Mouse (Mus musculus) myocyte (in vitro differentiated cells): Measurements from ENCODE around the gene Tmeff1. TPM values are rescaled to one million over a fixed set of nuclear protein-coding genes. Genes with fewer than 3 reads are reported as not detected.

Experiments used
- H3K27me3 ChIP-seq: one replicate; pipeline ENCODE4 v1.6.1; 2011; ENCODE audit not compliant: control insufficient read depth, insufficient read depth, insufficient read length
- H3K36me3 ChIP-seq: one replicate; pipeline ENCODE4 v1.6.1; 2011; ENCODE audit not compliant: control insufficient read depth, insufficient read depth
- H3K4me2 ChIP-seq: one replicate; pipeline ENCODE4 v1.6.1; 2011; ENCODE audit warnings: low read depth, control low read depth
- H3K4me3 ChIP-seq: one replicate; pipeline ENCODE4 v1.5.1; 2011; ENCODE audit warnings: mild to moderate bottlenecking, control low read depth, moderate library complexity
- H3K79me2 ChIP-seq: one replicate; pipeline ENCODE4 v1.6.1; 2011; ENCODE audit not compliant: control insufficient read depth, insufficient read depth
- H3ac ChIP-seq: one replicate; pipeline ENCODE4 v1.6.1; 2011; ENCODE audit not compliant: control insufficient read depth, insufficient read length
- CEBPB ChIP-seq: IDR thresholded peaks from 2 replicates; pipeline ENCODE4 v1.6.1; 2011; ENCODE audit warnings: mild to moderate bottlenecking, moderate library complexity; ENCODE audit not compliant: poor library complexity, insufficient read depth, severe bottlenecking
- E2F4 ChIP-seq: IDR thresholded peaks from one replicate; pipeline ENCODE4 v1.6.1; 2011; ENCODE audit warnings: mild to moderate bottlenecking, control low read depth, moderate library complexity; ENCODE audit not compliant: insufficient read depth
- MAX ChIP-seq: IDR thresholded peaks from one replicate; pipeline ENCODE4 v1.6.1; 2011; ENCODE audit warnings: low read depth, mild to moderate bottlenecking, control low read depth
- MYOD1 ChIP-seq, 3 experiments: IDR thresholded peaks; one replicate each; pipeline ENCODE4 v1.6.1; 2011; ENCODE audit warnings: control low read depth in 2 of 3, low read depth in 2 of 3, mild to moderate bottlenecking in 2 of 3, moderate library complexity in 1 of 3; ENCODE audit not compliant: insufficient read length in 2 of 3, control insufficient read depth in 1 of 3
- MYOG ChIP-seq, 3 experiments: IDR thresholded peaks; one replicate each; pipeline ENCODE4 v1.6.1; 2011; ENCODE audit warnings: control low read depth in 2 of 3, low read depth in 2 of 3, mild to moderate bottlenecking in 2 of 3; ENCODE audit not compliant: insufficient read length in 2 of 3, control insufficient read depth in 1 of 3, insufficient read depth in 1 of 3
- POLR2A ChIP-seq: IDR thresholded peaks from one replicate; pipeline ENCODE4 v1.6.1; 2011; ENCODE audit warnings: low read depth, mild to moderate bottlenecking, control low read depth, moderate library complexity; ENCODE audit not compliant: insufficient read length
- POLR2AphosphoS2 ChIP-seq: IDR thresholded peaks from one replicate; pipeline ENCODE4 v1.6.1; 2011; ENCODE audit warnings: low read depth, control low read depth; ENCODE audit not compliant: insufficient read length
- REST ChIP-seq: IDR thresholded peaks from one replicate; pipeline ENCODE4 v1.6.1; 2011; ENCODE audit warnings: mild to moderate bottlenecking, control low read depth, moderate library complexity; ENCODE audit not compliant: insufficient read depth, insufficient read length
- SRF ChIP-seq: IDR thresholded peaks from one replicate; pipeline ENCODE4 v1.6.1; 2011; ENCODE audit warnings: low read depth; ENCODE audit not compliant: control insufficient read depth, insufficient read length
- TCF12 ChIP-seq: IDR thresholded peaks from one replicate; pipeline ENCODE4 v1.6.1; 2011; ENCODE audit warnings: mild to moderate bottlenecking, control low read depth; ENCODE audit not compliant: poor library complexity, insufficient read depth, severe bottlenecking
- TCF3 ChIP-seq: IDR thresholded peaks from one replicate; pipeline ENCODE4 v1.6.1; 2011; ENCODE audit warnings: low read depth, control low read depth; ENCODE audit not compliant: insufficient read length
- USF1 ChIP-seq: IDR thresholded peaks from one replicate; pipeline ENCODE4 v1.6.1; 2011; ENCODE audit warnings: low read depth, mild to moderate bottlenecking, control low read depth, moderate library complexity
- polyA plus RNA-seq: library from polyadenylated mRNA; unstranded; fragments of >200 nt; fragmentation: generic; extraction: Trizol; gene quantifications from one replicate; pipeline ENCODE4 v1.2.1, GENCODE M21; 2012; ENCODE audit warnings: missing spikeins

Gene Tmeff1
- polyA plus RNA-seq, 1 experiment = 19.6 TPM

- H3K36me3 ChIP-seq = peaks cover 4% of the 10 kb centered on the region
- no peak overlapping the region for H3K4me3 ChIP-seq
- H3K79me2 ChIP-seq = no peaks in the 10 kb centered on the region
- no peak overlapping the region for H3K4me2 ChIP-seq
- no peaks in the 10 kb centered on the region for H3K27me3 ChIP-seq
- TF ChIP-seq POLR2A (no peak), TCF12 (no peak), TCF3 (no peak), SRF (no peak), CEBPB (no peak), MAX (no peak), POLR2AphosphoS2 (no peak), REST (no peak), MYOG (IDR thresholded peaks at IDR 0.05; ENCODE audit: control insufficient read depth in 1 of 3, insufficient read depth in 1 of 3, insufficient read length in 2 of 3, low read depth in 2 of 3) (no peak)
- no peak overlapping the region for H3ac ChIP-seq
Measured at GRCm38 (mm10) chr4:48625836-48626235, 40.9 kb downstream of the Tmeff1 start.

DNA sequence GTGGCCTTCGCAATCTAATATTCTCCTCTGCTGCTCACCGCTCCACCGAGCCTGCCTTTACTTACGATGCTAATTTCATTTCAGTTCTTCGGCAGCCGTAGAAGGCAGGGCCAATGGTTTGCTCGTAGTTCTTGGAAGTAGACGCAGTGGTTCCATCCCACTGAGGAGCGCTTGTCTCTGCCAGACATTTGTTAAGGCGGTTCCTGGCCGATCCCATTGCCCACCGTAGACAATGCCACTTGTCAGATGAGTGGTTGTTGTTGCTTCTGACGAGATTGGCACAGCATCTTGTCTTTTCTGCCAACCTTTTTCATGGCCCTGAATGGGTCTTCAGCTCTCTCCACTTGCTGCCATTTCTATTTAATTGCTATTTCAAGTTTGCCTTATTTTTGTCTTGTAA is 44.5 kb downstream of the Tmeff1 start:
- Histone ChIP-seq H3K27me3 (no peaks in the 10 kb centered on the region), H3K4me2 (no peak overlapping the region), H3K4me3 (no peak overlapping the region), H3K79me2 (no peaks in the 10 kb centered on the region), H3K36me3 (peaks cover 7% of the 10 kb centered on the region), H3ac (no peak overlapping the region)
- no peak for TF ChIP-seq SRF
- no peak for TF ChIP-seq MYOD1 (IDR thresholded peaks at IDR 0.05; ENCODE audit: control insufficient read depth in 1 of 3, insufficient read length in 2 of 3, low read depth in 2 of 3)
- TF ChIP-seq TCF3 = no peak
- no peak for TF ChIP-seq USF1
- TF ChIP-seq E2F4 = no peak
- TF ChIP-seq MAX = no peak
- TF ChIP-seq POLR2A = no peak
- no peak for TF ChIP-seq POLR2AphosphoS2
- no peak for TF ChIP-seq CEBPB
- no peak for TF ChIP-seq REST
- no peak for TF ChIP-seq MYOG (IDR thresholded peaks at IDR 0.05; ENCODE audit: control insufficient read depth in 1 of 3, insufficient read depth in 1 of 3, insufficient read length in 2 of 3, low read depth in 2 of 3)
- no peak for TF ChIP-seq TCF12

GRCm38 (mm10) chr4:48633529-48633928 is 48.6 kb downstream of the Tmeff1 start:
- no peak overlapping the region for H3ac ChIP-seq
- H3K27me3 ChIP-seq = no peaks in the 10 kb centered on the region
- no peak overlapping the region for H3K4me2 ChIP-seq
- H3K4me3 ChIP-seq = no peak overlapping the region
- H3K79me2 ChIP-seq = no peaks in the 10 kb centered on the region
- TF ChIP-seq USF1 (no peak), TCF12 (no peak), POLR2AphosphoS2 (no peak), POLR2A (no peak), MYOG (IDR thresholded peaks at IDR 0.05; ENCODE audit: control insufficient read depth in 1 of 3, insufficient read depth in 1 of 3, insufficient read length in 2 of 3, low read depth in 2 of 3) (no peak), CEBPB (no peak)
- peaks cover 8% of the 10 kb centered on the region for H3K36me3 ChIP-seq

- Histone ChIP-seq H3ac (no peak overlapping the region), H3K36me3 (peaks cover 8% of the 10 kb centered on the region), H3K27me3 (no peaks in the 10 kb centered on the region), H3K79me2 (no peaks in the 10 kb centered on the region), H3K4me3 (no peak overlapping the region), H3K4me2 (no peak overlapping the region)
- TF ChIP-seq MAX (no peak), POLR2A (no peak), TCF12 (no peak), USF1 (no peak), SRF (no peak), E2F4 (no peak), POLR2AphosphoS2 (no peak), MYOG (IDR thresholded peaks at IDR 0.05; ENCODE audit: control insufficient read depth in 1 of 3, insufficient read depth in 1 of 3, insufficient read length in 2 of 3, low read depth in 2 of 3) (no peak), CEBPB (no peak)
Measured at GRCm38 (mm10) chr4:48634058-48634457, 49.1 kb downstream of the Tmeff1 start.

GRCm38 (mm10) chr4:48636831-48637230 is 51.9 kb downstream of the Tmeff1 start:
- H3ac ChIP-seq = no peak overlapping the region
- H3K36me3 ChIP-seq = peaks cover 20% of the 10 kb centered on the region
- H3K79me2 ChIP-seq = no peaks in the 10 kb centered on the region
- TF ChIP-seq CEBPB = no peak
- TF ChIP-seq POLR2AphosphoS2 = no peak
- TF ChIP-seq MYOG (IDR thresholded peaks at IDR 0.05; ENCODE audit: control insufficient read depth in 1 of 3, insufficient read depth in 1 of 3, insufficient read length in 2 of 3, low read depth in 2 of 3) = no peak
- no peak for TF ChIP-seq MAX
- TF ChIP-seq TCF12 = no peak
- TF ChIP-seq E2F4 = no peak
- TF ChIP-seq SRF = no peak
- TF ChIP-seq POLR2A = no peak
- no peak for TF ChIP-seq USF1
- no peak for TF ChIP-seq TCF3
- TF ChIP-seq REST = no peak
- no peak for TF ChIP-seq MYOD1 (IDR thresholded peaks at IDR 0.05; ENCODE audit: control insufficient read depth in 1 of 3, insufficient read length in 2 of 3, low read depth in 2 of 3)
- H3K4me3 ChIP-seq = no peak overlapping the region
- H3K4me2 ChIP-seq = no peak overlapping the region
- H3K27me3 ChIP-seq = no peaks in the 10 kb centered on the region
